Mouse (Mus musculus) cerebellum, adult 9-11 months (tissue): ENCODE data around the gene Rock2.

Experiments used
- DNase-seq: peaks from one replicate; pipeline ENCODE4 v3.0.0; 2022

Rock2 gene

DNA sequence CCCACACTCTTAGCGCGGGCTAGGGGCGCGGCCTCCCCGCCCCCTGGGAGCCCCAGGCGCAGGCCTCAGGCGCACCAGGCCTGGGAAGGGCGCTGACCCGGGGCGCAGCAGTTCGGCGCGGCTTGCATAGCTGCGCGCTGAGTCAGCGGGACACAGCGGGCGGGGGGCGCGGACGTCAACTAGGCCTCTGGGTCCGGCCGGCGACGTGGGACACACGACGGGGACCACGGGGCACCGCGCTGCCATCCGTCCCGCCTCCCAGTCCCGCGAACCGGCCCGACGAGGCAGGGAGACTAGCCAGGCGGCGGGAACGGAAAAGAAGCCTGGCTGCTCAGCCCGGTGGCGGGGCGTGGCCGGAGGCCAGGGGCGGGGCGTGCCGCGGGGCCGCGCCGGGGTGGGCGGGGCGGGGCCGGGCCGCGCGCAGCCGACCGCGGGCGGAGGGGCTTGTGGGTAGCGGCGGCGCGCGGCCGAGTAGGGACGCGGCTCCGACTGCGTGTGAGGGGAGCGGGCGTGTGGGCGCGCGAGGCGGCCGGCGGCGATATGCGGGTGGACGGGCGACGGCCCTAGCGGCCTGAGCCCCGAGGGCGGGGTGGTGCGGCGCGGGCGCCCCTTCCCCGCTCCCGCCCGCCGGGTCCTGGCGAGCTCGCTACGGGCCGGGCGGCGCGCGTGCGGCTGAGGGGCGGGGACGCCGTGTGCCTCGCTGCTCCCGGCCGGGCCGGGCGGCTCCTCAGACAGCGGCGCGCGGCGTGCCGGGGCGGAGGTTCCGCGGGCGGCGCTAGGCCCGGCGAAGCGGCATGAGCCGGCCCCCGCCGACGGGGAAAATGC lies at the start of gene Rock2:
TSS of gene Rock2 (plus strand) at position 500 of the 825 bp plus-strand sequence.
- peak; percentile 89 for DNase-seq

GRCm38 (mm10) chr12:16847204-16847792 lies 47.4 kb upstream of the Rock2 start:
- DNase-seq, result no peak

DNA sequence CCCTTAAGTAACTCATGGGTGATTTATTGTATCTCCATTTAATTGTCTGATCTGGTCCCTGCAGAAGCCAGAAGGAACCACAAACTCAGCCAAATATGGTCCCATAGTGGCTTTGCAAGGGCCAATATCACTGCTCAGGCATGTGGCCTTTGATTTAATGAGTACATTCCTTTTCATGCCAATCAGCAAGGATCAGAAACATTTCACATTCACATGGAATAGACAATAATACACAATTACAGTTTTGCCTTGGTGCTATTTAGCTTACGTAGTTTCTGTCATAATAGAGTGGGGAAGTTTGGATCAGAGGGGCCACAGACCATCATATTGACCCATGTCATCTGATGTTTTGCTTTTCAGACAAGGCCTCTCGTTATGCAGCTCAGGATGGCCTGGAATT lies 46.2 kb upstream of the Rock2 start:
- no peak for DNase-seq

GRCm38 (mm10) chr12:16849821-16850220 lies 44.9 kb upstream of the Rock2 start:
- no peak for DNase-seq

- DNase-seq, result peak; percentile 88
Observed at GRCm38 (mm10) chr12:16850431-16851375, 44.0 kb upstream of the Rock2 start.

DNA sequence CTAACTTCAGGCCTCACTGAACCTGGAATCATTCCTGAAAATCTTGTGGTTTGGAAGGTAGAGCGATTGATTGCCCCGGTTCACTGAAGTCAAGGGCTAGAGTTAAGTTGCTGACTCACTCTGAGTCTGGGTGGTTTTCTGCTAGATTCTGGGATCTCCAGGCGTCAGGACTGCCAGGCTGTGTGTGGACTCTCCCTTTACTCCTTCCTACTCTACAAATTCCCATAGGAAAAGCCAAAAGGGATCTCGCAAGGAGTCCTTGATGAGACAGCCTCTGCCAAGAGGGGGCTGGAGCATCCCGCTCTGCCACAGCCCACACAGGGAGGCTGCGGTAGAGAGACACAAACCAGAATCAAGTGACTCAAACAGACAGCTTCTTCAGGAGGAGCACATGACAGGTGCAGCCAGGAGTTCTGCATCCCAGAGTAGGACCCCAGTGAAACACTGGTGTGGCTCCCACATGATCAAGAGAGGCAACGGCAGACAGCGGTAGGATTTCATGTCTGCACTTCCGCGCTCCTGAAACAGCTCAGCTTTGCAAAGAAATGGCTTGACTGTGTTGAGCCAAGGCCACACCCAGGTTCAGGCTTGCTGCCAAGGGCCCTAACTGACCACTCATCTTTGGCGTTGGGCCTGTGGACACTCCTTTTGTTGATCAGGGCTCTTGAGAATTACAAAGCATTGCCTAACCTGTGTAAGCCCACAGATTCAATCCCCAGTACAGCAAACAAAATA lies 41.1 kb upstream of the Rock2 start:
- no peak for DNase-seq

- DNase-seq, result peak; percentile 87
Observed at GRCm38 (mm10) chr12:16855632-16856305, 38.9 kb upstream of the Rock2 start.

- no peak for DNase-seq
Observed at GRCm38 (mm10) chr12:16856306-16856679, 38.4 kb upstream of the Rock2 start.

GRCm38 (mm10) chr12:16858081-16858480 lies 36.6 kb upstream of the Rock2 start:
- DNase-seq, result no peak

- DNase-seq, result no peak
Observed at GRCm38 (mm10) chr12:16859781-16860180, 34.9 kb upstream of the Rock2 start.

DNA sequence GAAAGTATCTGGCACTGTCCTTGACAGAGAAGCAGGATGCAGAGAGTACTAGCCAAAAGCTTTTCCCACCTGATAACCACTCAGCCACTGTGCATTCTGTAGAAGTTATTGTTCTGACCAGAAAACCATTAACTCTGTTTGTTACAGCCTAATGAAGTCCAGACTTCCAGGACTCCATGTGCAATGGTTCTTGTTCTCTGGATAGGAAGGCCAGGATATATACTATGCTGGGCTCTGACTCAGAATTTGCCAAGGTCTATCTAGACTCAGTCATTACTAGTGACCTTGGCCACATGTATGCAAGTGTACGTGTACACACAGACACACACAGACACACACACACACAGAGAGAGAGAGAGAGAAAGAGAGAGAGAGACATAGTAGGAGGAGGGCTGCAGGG lies 34.2 kb upstream of the Rock2 start:
- DNase-seq, result no peak

GRCm38 (mm10) chr12:16860961-16861360 lies 33.7 kb upstream of the Rock2 start:
- no peak for DNase-seq

- no peak for DNase-seq
Observed at GRCm38 (mm10) chr12:16864477-16864876, 30.2 kb upstream of the Rock2 start.

GRCm38 (mm10) chr12:16865871-16866270 lies 28.8 kb upstream of the Rock2 start:
- no peak for DNase-seq

GRCm38 (mm10) chr12:16866460-16866859 lies 28.2 kb upstream of the Rock2 start:
- DNase-seq, result no peak

DNA sequence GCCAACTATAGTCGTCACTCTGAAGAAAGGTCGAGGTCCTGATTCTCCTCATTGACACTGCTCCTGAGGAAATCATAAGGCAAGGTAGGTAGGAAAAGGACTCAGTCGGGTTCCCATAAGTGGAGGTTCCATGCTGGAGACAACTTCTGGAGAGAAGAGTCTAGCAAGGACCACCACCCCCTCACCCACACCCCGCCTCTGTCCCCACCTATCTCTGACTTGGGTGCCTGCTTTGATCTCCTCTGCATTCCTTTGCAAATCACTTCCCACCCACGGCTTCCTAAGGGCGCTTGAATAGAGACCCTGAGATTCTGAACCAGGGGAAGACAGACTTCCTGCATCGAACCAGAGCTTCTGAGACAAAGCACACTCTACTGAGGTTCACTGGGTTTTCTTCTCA lies 27.4 kb upstream of the Rock2 start:
- no peak for DNase-seq

DNA sequence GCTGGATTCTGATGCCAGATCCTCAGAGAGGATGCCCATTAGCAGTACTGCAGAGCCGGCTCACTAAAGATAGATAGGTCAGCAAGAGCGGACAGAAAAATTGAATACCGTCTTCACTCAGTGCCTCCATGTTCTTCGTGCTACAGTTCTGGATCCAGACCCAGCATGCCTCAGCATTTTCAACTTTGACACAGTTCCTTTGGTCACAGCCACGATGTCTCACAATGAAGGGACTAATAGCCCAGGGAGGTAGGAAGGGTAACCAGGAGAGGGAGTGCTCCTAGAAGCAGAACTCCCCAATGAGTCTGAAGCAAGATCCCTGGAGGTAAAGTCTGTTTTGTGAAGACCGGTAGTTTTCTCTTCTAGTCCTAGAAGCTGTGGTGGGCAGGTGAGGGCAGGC lies 26.1 kb upstream of the Rock2 start:
- DNase-seq, result no peak

DNA sequence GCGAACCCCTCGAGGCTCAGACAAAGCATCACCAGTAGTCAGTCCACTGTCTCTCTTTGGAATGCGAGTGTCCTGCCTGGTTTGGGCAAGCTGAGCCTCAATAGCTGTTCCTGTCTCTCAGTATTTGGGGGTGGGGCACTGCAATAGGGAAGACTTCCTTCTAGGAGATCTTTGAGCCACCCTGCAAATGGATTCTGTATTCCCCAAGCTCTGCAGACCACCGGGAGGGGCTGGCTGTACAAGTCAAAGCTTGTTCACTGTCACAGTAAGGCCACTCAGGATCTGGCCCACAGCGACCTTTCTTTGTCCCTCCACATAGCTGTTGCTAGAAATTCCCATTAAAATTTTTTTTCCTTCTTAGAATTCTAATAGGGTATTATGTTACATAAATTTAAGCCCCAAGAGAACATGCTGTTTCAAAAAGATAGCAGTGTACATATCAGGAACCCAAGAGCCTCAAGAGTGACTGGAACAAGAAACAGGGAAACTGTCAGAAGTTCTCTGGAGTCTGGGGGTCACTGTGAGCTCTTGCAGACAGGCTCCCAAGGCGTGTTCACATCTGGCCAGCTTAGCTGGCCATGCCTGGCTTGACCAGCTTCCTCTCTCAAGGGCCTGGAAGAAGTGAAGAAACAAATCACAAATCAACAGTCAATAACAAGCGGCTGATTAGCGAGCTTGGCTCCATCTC lies 25.5 kb upstream of the Rock2 start:
- DNase-seq, result no peak

DNA sequence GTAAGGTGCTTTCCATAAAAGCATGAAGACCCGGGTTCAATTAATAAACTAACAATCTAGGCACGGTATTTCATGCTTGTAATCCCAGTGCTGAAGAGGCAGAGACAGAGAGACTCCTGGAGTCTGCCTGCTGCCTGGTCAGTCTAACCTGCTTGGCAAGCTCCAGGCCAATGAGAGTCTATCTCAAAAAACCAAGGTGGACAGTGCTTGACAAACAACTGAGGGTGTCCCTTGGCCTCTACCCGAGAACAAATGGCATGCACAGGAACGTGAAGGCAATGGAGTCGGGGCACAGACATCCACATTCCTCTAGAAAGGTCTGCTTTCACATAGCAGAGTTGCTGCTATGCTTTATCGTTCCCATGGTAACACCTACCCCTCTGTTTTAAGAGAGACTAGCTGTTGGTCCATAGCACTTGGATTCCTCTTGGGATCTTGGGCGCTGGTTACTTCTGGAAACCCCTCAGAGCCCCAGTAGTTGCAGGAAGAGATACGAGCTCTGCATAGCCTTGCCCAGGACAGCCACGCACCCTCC lies 24.8 kb upstream of the Rock2 start:
- DNase-seq, result no peak

GRCm38 (mm10) chr12:16870405-16871068 lies 24.2 kb upstream of the Rock2 start:
- DNase-seq, result peak; percentile 78

DNA sequence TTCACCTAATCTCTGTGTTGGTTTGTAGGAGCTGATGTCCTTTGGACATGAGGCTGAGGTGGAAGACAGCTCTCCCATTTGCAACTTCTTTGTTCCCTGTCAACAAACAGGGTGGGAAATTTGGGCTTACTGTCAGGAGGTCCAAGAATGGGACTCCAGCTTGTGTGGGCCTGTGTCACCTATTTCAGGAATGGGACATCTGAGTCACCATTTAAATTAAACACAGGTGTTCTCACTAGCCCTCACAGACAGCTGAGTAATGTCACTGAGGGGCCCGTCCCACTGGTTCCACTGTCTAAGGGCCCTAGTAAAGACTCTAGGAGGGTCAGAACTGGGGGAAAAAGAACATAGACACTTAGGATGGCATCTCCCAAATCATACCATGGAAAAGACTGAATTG lies 22.7 kb upstream of the Rock2 start:
- no peak for DNase-seq
